Mouse (Mus musculus) layer of hippocampus, adult 9-10 months (tissue): ENCODE data around the gene 1700016C15Rik.
A peak's percentile ranks its signal among the peaks of the same experiment; 100 is the strongest.

Experiments
- DNase-seq: peaks from one replicate; pipeline ENCODE4 v3.0.0; 2022; ENCODE audit warnings: low spot score

1700016C15Rik gene

GRCm38 (mm10) chr1:177796193-177796939 is 66.8 kb downstream of the 1700016C15Rik start, which contains the start of gene Adss:
Gene Adss, minus strand, starts transcription at chr1:177796511.
- peak; percentile 93 for DNase-seq

GRCm38 (mm10) chr1:177797151-177797755 is 67.6 kb downstream of the 1700016C15Rik start:
- DNase-seq, result no peak
